Mouse (Mus musculus) kidney, postnatal 0 days (tissue): ENCODE data around the gene Olfr1412. TPM values are rescaled to one million over a fixed set of nuclear protein-coding genes. Genes with fewer than 3 reads are reported as not detected.

ENCODE experiments used
- ATAC-seq: fragments of 200-750 bp; cut with Nextera tagmentation; replicated peaks from 2 replicates; pipeline ENCODE4 v1.8.0; 2017; ENCODE audit warnings: low read depth, moderate number of reproducible peaks, moderate TSS enrichment, moderate library complexity; ENCODE audit not compliant: low FRiP score
- DNase-seq: peaks from one replicate; pipeline ENCODE4 v3.0.0-alpha.2; 2016; ENCODE audit warnings: low spot score
- H3K27ac ChIP-seq: fragments of 300-500 bp; sonication (generic); 2 replicates; pipeline ENCODE4 v1.5.1; 2014; ENCODE audit warnings: mild to moderate bottlenecking
- H3K27me3 ChIP-seq: fragments of 300-500 bp; sonication (generic); 2 replicates; pipeline ENCODE4 v1.6.1; 2014; ENCODE audit warnings: low read length, mixed read lengths; ENCODE audit not compliant: insufficient read depth
- H3K36me3 ChIP-seq: fragments of 300-500 bp; sonication (generic); 2 replicates; pipeline ENCODE4 v1.6.1; 2014; ENCODE audit warnings: low read length, mixed read lengths; ENCODE audit not compliant: insufficient read depth
- H3K4me1 ChIP-seq: fragments of 300-500 bp; sonication (generic); replicated peaks from 2 replicates; pipeline ENCODE4 v1.6.1; 2014; ENCODE audit warnings: antibody characterized with exemption, low read length, mixed read lengths; ENCODE audit not compliant: insufficient read depth
- H3K4me2 ChIP-seq: fragments of 300-500 bp; sonication (generic); 2 replicates; pipeline ENCODE4 v1.6.1; 2014; ENCODE audit warnings: mild to moderate bottlenecking, low read length, moderate library complexity, mixed read lengths
- H3K4me3 ChIP-seq: fragments of 300-500 bp; sonication (generic); replicated peaks from 2 replicates; pipeline ENCODE4 v1.5.1; 2014; ENCODE audit warnings: low read depth, low read length
- H3K9ac ChIP-seq: fragments of 300-500 bp; sonication (generic); 2 replicates; pipeline ENCODE4 v1.6.1; 2014; ENCODE audit warnings: low read depth, low read length
- H3K9me3 ChIP-seq: fragments of 300-500 bp; sonication (generic); replicated peaks from 2 replicates; pipeline ENCODE4 v1.6.1; 2016; ENCODE audit warnings: low read length, inconsistent platforms, mixed read lengths
- CTCF ChIP-seq: IDR thresholded peaks from 2 replicates; pipeline ENCODE4 v1.5.1; 2016; ENCODE audit warnings: antibody characterized with exemption, low read depth, mild to moderate bottlenecking, moderate library complexity
- WGBS: fragments of 180-500 bp; shearing (Covaris S2); extraction: QIAGEN DNeasy Blood & Tissue Kit; methylation state at CpG from one replicate; pipeline ENCODE4 v1.1.7; 2014; 5-methylcytosine and 5-hydroxymethylcytosine counted together
- polyA plus RNA-seq: library from polyadenylated mRNA; unstranded; fragments of >200 nt; fragmentation: Nextera tagmentation; extraction: Ambion mirVana; gene quantifications from 2 replicates; pipeline ENCODE4 v1.2.1, GENCODE M21; 2015

Gene Olfr1412
- polyA plus RNA-seq, 1 experiment from 2014 or later: not detected

DNA sequence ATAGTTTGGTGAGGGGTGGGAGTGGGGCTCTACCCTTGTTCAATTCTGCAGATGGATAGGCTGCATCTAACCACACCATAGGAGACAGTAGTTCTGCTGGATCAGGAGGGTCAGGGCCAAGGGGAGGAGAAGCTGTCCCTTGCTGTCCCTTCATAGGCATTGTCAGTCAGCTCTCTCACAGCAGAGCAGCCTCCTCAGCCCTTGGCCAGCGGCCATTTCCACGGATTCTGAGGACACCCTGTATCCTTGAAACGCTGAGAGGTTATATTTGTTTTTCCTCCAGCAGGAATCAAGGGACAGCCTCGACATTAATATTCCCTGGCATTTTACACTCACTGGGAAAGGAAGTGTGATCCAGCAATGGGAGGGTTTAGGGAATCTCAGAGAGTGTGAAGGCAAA is 32.8 kb downstream of the Olfr1412 start:
- DNase-seq (no peak), ATAC-seq (no peak)
- TF ChIP-seq CTCF: no peak
- Histone ChIP-seq H3K36me3 (no peaks in the 10 kb centered on the region), H3K27ac (no peak overlapping the region), H3K4me3 (no peak overlapping the region), H3K9me3 (no peaks in the 10 kb centered on the region), H3K4me2 (no peak overlapping the region), H3K4me1 (no peaks in the 10 kb centered on the region), H3K27me3 (no peaks in the 10 kb centered on the region), H3K9ac (no peak overlapping the region)
- WGBS: 48% methylated on average over 4 of the region's 4 CpGs

DNA sequence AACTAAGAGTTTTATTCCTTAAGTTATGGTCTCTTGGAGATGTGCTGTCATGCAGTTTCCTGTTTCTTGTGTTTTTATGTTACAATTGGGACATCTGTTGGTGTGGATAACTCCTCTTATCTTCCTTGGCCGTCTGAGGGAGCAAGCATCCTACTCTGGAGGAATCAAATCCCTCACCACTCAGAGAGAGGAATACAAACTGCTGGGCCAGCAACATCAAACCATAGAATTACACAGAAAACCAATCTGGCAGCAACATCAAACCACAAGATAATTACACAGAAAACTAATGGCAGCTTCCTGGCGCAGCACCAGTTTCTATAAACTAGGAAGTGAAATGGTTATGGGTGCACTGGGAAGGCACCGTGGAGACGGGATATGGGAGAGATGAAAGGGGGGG is 42.6 kb downstream of the Olfr1412 start:
- H3K4me1 ChIP-seq: no peaks in the 10 kb centered on the region
- H3K27me3 ChIP-seq: no peaks in the 10 kb centered on the region
- no peaks in the 10 kb centered on the region for H3K9me3 ChIP-seq
- H3K27ac ChIP-seq: no peak overlapping the region
- WGBS: 61% methylated on average over 4 of the region's 4 CpGs
- TF ChIP-seq CTCF: no peak
- no peak overlapping the region for H3K4me2 ChIP-seq
- peak; percentile 68 for DNase-seq
- H3K36me3 ChIP-seq: no peaks in the 10 kb centered on the region
- H3K9ac ChIP-seq: no peak overlapping the region
- H3K4me3 ChIP-seq: no peak overlapping the region
- no peak for ATAC-seq

DNA sequence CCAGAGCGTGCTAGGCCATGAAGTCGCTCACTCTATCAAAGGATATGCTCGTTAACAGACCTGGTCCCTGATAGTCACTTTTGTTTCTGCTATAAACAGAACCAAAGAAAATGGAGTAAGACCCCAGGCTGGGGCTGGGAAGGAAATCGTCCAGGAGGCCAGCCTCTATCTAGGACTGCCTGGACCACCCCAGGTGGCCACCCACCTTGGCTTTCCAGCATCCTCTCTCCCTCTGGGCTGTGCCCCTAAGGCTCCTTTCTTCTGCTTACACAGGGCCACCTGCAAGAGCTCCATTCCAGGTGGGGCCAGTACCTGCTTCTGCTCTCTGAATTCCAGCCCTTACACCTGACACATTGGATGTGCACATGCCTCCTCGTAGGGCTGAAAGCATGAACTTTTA is 46.6 kb downstream of the Olfr1412 start:
- TF ChIP-seq CTCF: no peak
- no peaks in the 10 kb centered on the region for H3K4me1 ChIP-seq
- no peak overlapping the region for H3K4me3 ChIP-seq
- H3K27me3 ChIP-seq: no peaks in the 10 kb centered on the region
- no peak overlapping the region for H3K9ac ChIP-seq
- H3K27ac ChIP-seq: no peak overlapping the region
- no peaks in the 10 kb centered on the region for H3K9me3 ChIP-seq
- H3K36me3 ChIP-seq: peaks cover 8% of the 10 kb centered on the region
- DNase-seq (no peak), ATAC-seq (no peak)
- WGBS: 83% methylated on average over 5 of the region's 5 CpGs
- H3K4me2 ChIP-seq: no peak overlapping the region

DNA sequence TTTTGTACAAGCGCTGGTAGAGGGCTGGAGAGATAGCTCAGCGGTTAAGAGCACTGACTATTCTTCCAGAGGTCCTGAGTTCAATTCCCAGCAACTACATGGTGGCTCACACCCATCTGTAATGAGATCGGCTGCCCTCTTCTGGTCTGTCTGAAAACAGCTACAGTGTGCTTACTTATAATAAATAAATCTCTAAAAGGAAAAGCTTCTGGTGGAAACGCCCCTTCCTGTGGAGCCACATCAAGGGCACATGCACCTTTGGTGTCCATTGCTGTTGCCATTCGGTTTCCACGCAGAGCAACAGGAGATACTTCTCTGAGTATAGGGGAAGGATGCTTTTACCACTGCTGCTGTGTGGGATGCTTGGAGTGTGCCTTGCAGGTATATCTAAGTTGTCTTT is 47.4 kb downstream of the Olfr1412 start:
- 65% methylated on average over 6 of the region's 6 CpGs for WGBS
- H3K27me3 ChIP-seq: no peaks in the 10 kb centered on the region
- no peak overlapping the region for H3K4me3 ChIP-seq
- no peaks in the 10 kb centered on the region for H3K9me3 ChIP-seq
- DNase-seq: no peak
- no peak overlapping the region for H3K4me2 ChIP-seq
- no peak overlapping the region for H3K9ac ChIP-seq
- H3K36me3 ChIP-seq: peaks cover 11% of the 10 kb centered on the region
- no peaks in the 10 kb centered on the region for H3K4me1 ChIP-seq
- H3K27ac ChIP-seq: no peak overlapping the region
- TF ChIP-seq CTCF: peak; percentile 35
- no peak for ATAC-seq

DNA sequence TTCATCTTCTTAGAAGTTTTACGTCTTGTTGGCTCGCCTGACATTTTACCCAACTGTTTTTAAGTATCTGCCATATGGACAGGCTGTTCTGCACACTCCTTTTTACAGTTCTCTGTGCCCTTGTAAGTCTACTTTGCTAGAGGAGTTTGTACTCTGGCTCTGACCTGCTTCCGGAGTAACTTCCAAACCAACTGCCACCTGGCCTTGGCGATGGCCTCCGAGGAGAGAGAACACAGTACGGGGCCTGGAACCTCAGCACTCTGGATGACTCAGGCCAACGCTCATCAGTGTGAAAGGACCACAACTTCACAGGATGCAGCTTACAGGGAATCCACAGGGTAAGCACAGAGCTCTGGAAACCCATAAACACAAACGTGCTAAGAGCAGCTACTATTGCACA is 48.1 kb downstream of the Olfr1412 start:
- WGBS: 80% methylated on average over 8 of the region's 8 CpGs
- no peak for ATAC-seq
- no peak for TF ChIP-seq CTCF

DNA sequence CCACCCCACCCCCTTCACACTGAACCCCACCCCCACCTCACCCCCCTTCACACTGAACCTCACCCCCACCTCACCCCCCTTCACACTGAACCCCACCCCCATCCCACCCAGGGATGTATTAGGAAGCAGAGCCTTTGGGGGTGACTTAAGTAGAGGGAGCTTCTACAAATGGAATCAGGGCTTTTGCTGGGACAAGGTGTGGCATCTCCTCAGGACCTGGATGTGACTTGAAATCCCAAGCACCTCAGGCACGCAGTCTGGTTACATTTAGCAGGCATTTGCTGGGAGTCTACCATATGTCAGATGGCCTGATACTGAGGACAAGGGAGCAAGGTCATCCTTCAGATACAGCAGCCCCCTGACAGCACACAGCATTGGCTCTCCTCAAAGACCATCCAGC is 49.0 kb downstream of the Olfr1412 start:
- no peak overlapping the region for H3K9ac ChIP-seq
- H3K27me3 ChIP-seq: no peaks in the 10 kb centered on the region
- H3K9me3 ChIP-seq: no peaks in the 10 kb centered on the region
- H3K4me2 ChIP-seq: no peak overlapping the region
- no peak for TF ChIP-seq CTCF
- whole genome bisulfite sequencing: 61% methylated on average over 1 of the region's 1 CpGs
- H3K36me3 ChIP-seq: peaks cover 11% of the 10 kb centered on the region
- DNase-seq (no peak), ATAC-seq (no peak)
- no peak overlapping the region for H3K4me3 ChIP-seq
- H3K27ac ChIP-seq: no peak overlapping the region
- no peaks in the 10 kb centered on the region for H3K4me1 ChIP-seq

More for the DNA sequence above, 48.1 kb downstream of the Olfr1412 start:
- H3K4me2 ChIP-seq: no peak overlapping the region
- peaks cover 11% of the 10 kb centered on the region for H3K36me3 ChIP-seq
- DNase-seq: no peak
- no peaks in the 10 kb centered on the region for H3K27me3 ChIP-seq
- no peak overlapping the region for H3K27ac ChIP-seq
- H3K4me3 ChIP-seq: no peak overlapping the region
- H3K9me3 ChIP-seq: no peaks in the 10 kb centered on the region
- no peak overlapping the region for H3K9ac ChIP-seq
- H3K4me1 ChIP-seq: no peaks in the 10 kb centered on the region

DNA sequence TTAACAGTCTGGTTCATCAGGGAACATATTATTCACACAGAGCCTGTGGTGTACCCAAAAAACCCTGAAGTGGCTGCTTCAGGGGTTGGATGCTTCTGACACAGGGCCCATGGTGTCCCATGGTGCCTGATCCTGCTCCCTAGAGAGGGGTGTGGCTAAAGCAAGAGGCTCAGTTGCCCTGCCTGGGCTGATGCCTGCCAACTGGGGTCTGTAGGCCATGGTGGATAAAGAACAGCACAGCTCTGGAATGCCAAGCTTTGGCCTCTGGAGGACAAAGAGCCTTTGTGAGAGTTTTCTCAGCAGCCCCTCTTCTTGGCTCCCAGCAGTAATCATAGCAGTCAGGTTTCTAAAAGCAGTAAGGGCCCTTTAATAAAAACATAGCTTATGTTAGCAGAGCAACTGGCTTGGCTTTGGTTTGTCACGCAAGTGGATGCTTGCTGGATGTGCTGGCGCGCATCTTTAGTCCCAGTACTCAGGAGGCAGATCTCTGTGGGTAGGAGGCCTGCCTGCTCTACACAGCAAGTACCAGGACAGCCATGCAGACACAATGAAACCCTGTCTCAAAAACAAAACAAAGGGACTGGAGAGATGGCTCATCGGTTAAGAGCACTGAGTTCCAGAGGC is 49.5 kb downstream of the Olfr1412 start:
- Histone ChIP-seq H3K27me3 (no peaks in the 10 kb centered on the region), H3K4me3 (no peak overlapping the region), H3K9ac (no peak overlapping the region), H3K4me1 (no peaks in the 10 kb centered on the region), H3K36me3 (peaks cover 11% of the 10 kb centered on the region), H3K27ac (no peak overlapping the region), H3K9me3 (no peaks in the 10 kb centered on the region), H3K4me2 (no peak overlapping the region)
- 82% methylated on average over 4 of the region's 4 CpGs for WGBS
- no peak for TF ChIP-seq CTCF
- DNase-seq (no peak), ATAC-seq (no peak)
